Mouse (Mus musculus): ENCODE measurements around the gene Lrp1. TPM values are rescaled to one million over a fixed set of nuclear protein-coding genes. Genes with fewer than 3 reads are reported as not detected.

Gene Lrp1
- total RNA-seq (2012; rRNA removed) (0.33 and 0.42 TPM in 2 replicates), polyA plus RNA-seq (2012; ENCODE audit: insufficient read depth in 1 of 2, insufficient read length in 2 of 2, low read depth in 1 of 2, low replicate concordance in 2 of 2, missing spikeins in 1 of 2) (under 1 TPM in 1 of 2 experiments, not detected in 1; 0.39 TPM)

GRCm38 (mm10) chr10:127620406-127621190 is at the start of gene Lrp1:
TSS of gene Lrp1 (minus strand) at chr10:127621148.
- H3K9ac ChIP-seq (ENCODE audit: control insufficient read depth, low read depth, low read length, poor library complexity, severe bottlenecking), result no peak within 1 kb of the TSS
- DNase-seq (ENCODE audit: low read depth, low spot score), result no peak
- H3K9me3 ChIP-seq (replicated peaks; ENCODE audit: insufficient read depth, low read length), result no peaks in the 10 kb centered on the region
- TF ChIP-seq JUND (IDR thresholded peaks at IDR 0.05; ENCODE audit: low read depth, low read length) (no peak), ETS1 (IDR thresholded peaks at IDR 0.05; ENCODE audit: low read depth, low read length) (no peak), MAZ (IDR thresholded peaks at IDR 0.05; ENCODE audit: low read depth, low read length) (no peak), NRF1 (IDR thresholded peaks at IDR 0.05; ENCODE audit: insufficient read depth, low read depth, low read length, poor library complexity, severe bottlenecking) (no peak), GATA1 (IDR thresholded peaks at IDR 0.05; ENCODE audit: low read depth, low read length) (no peak), MAX (IDR thresholded peaks at IDR 0.05; ENCODE audit: low read length) (no peak), ZC3H11A (IDR thresholded peaks at IDR 0.05; ENCODE audit: low read depth, low read length) (no peak), POLR2AphosphoS5 (IDR thresholded peaks at IDR 0.05; ENCODE audit: borderline replicate concordance, low read depth, low read length) (no peak), CHD2 (IDR thresholded peaks at IDR 0.05; ENCODE audit: low read length) (no peak)
- H3K36me3 ChIP-seq (ENCODE audit: control insufficient read depth in 1 of 2, insufficient read depth in 2 of 2, low read length in 2 of 2), result no peaks in the 10 kb centered on the region
- no peaks in the 10 kb centered on the region for H3K4me1 ChIP-seq (ENCODE audit: control insufficient read depth in 1 of 2, insufficient read depth in 2 of 2, low read length in 2 of 2)
- no peak within 1 kb of the TSS for H3K27ac ChIP-seq (ENCODE audit: control insufficient read depth, low read depth, low read length)
- no peak within 1 kb of the TSS for H3K4me3 ChIP-seq (ENCODE audit: control insufficient read depth in 1 of 2, insufficient read depth in 1 of 2, low read depth in 2 of 2, low read length in 2 of 2)
- peaks cover 2 to 8% of the 10 kb centered on the region in 2 experiments; a peak in 3 of 4 replicates for H3K27me3 ChIP-seq (ENCODE audit: control insufficient read depth in 1 of 2, insufficient read depth in 2 of 2, low read length in 2 of 2)
- no peaks in the 10 kb centered on the region for H3K79me2 ChIP-seq (ENCODE audit: control insufficient read depth, insufficient read depth, low read length, poor library complexity)

GRCm38 (mm10) chr10:127670185-127670584 is 49.2 kb upstream of the Lrp1 start:
- H3K4me3 ChIP-seq (ENCODE audit: control insufficient read depth in 1 of 2, insufficient read depth in 1 of 2, low read depth in 2 of 2, low read length in 2 of 2), result no peak overlapping the region
- no peaks in the 10 kb centered on the region for H3K9me3 ChIP-seq (replicated peaks; ENCODE audit: insufficient read depth, low read length)
- DNase-seq (ENCODE audit: low read depth, low spot score), result peak; percentile 70

More at GRCm38 (mm10) chr10:127670185-127670584, 49.2 kb upstream of the Lrp1 start:
- Histone ChIP-seq H3K27ac (ENCODE audit: control insufficient read depth, low read depth, low read length) (peak overlapping the region; percentile 98), H3K9ac (ENCODE audit: control insufficient read depth, low read depth, low read length, poor library complexity, severe bottlenecking) (no peak overlapping the region), H3K27me3 (ENCODE audit: control insufficient read depth in 1 of 2, insufficient read depth in 2 of 2, low read length in 2 of 2) (no peaks in the 10 kb centered on the region), H3K4me1 (ENCODE audit: control insufficient read depth in 1 of 2, insufficient read depth in 2 of 2, low read length in 2 of 2) (peaks cover 6 to 24% of the 10 kb centered on the region in 2 experiments), H3K36me3 (ENCODE audit: control insufficient read depth in 1 of 2, insufficient read depth in 2 of 2, low read length in 2 of 2) (peaks cover 0 to 20% of the 10 kb centered on the region in 2 experiments; a peak in 2 of 4 replicates), H3K79me2 (ENCODE audit: control insufficient read depth, insufficient read depth, low read length, poor library complexity) (peaks cover 12% of the 10 kb centered on the region)
- TF ChIP-seq EP300 (IDR thresholded peaks at IDR 0.05; ENCODE audit: low read depth in 1 of 2, low read length in 2 of 2), result peak in 1 of 2 experiments; percentile 34; a peak in 2 of 4 replicates
- no peak for TF ChIP-seq POLR2A (IDR thresholded peaks at IDR 0.05; ENCODE audit: control insufficient read depth in 1 of 2, insufficient read depth in 1 of 2, low read depth in 1 of 2, low read length in 2 of 2, poor library complexity in 1 of 2)
- TF ChIP-seq POLR2AphosphoS2 (IDR thresholded peaks at IDR 0.05; ENCODE audit: low read length), result no peak
- TF ChIP-seq ZMIZ1 (IDR thresholded peaks at IDR 0.05; ENCODE audit: low read depth, low read length), result no peak
- TF ChIP-seq MAX (IDR thresholded peaks at IDR 0.05; ENCODE audit: low read length), result no peak
- TF ChIP-seq NELFE (IDR thresholded peaks at IDR 0.05; ENCODE audit: low read depth, low read length), result peak; percentile 15; the same call in 1 of the 2 replicates
- TF ChIP-seq GABPA (IDR thresholded peaks at IDR 0.05; ENCODE audit: low read depth, low read length), result no peak
- TF ChIP-seq CHD1 (IDR thresholded peaks at IDR 0.05; ENCODE audit: low read depth, low read length), result no peak
- TF ChIP-seq GATA1 (IDR thresholded peaks at IDR 0.05; ENCODE audit: low read depth, low read length), result peak; percentile 51
- no peak for TF ChIP-seq TBP (IDR thresholded peaks at IDR 0.05; ENCODE audit: low read depth, low read length)
- no peak for TF ChIP-seq MAFK (IDR thresholded peaks at IDR 0.05; ENCODE audit: borderline replicate concordance, low read depth, low read length)
- no peak for TF ChIP-seq SMC3 (IDR thresholded peaks at IDR 0.05; ENCODE audit: low read depth, low read length)
- no peak for TF ChIP-seq MYB (IDR thresholded peaks at IDR 0.05; ENCODE audit: low read depth, low read length)
- 0 out of 2 replicates have a peak, but pooled peaks have one; percentile 24 for TF ChIP-seq ETS1 (IDR thresholded peaks at IDR 0.05; ENCODE audit: low read depth, low read length)
- TF ChIP-seq KAT2A (conservative IDR thresholded peaks at IDR 0.05; ENCODE audit: low read depth, low read length), result no peak
- TF ChIP-seq CTCF (IDR thresholded peaks at IDR 0.05 in 2 of 3, conservative IDR thresholded peaks at IDR 0.05 in 1 of 3; ENCODE audit: control insufficient read depth in 1 of 3, insufficient read depth in 1 of 3, low read depth in 2 of 3, low read length in 3 of 3, poor library complexity in 1 of 3, severe bottlenecking in 1 of 3), result peak in 2 of 3 experiments; percentile 18 to 21; a peak in 2 of 6 replicates
- TF ChIP-seq ZC3H11A (IDR thresholded peaks at IDR 0.05; ENCODE audit: low read depth, low read length), result no peak
- no peak for TF ChIP-seq MYC (IDR thresholded peaks at IDR 0.05; ENCODE audit: low read depth, low read length)
- no peak for TF ChIP-seq MEF2A (IDR thresholded peaks at IDR 0.05; ENCODE audit: extremely low read depth, insufficient replicate concordance, low read depth, low read length, poor library complexity, severe bottlenecking)
- no peak for TF ChIP-seq CHD2 (IDR thresholded peaks at IDR 0.05; ENCODE audit: low read length)

Measured in MEL (cell line).